Mouse (Mus musculus): ENCODE data around the gene Dhrs4.

The Dhrs4 gene

GRCm38 (mm10) chr14:55486836-55487235 is 8.3 kb downstream of the Dhrs4 start:
- DNase-seq (ENCODE audit: low spot score in 2 of 2), result no peak

GRCm38 (mm10) chr14:55490361-55491201 is 12.0 kb downstream of the Dhrs4 start, which contains the start of gene Carmil3:
TSS of gene Carmil3 (plus strand) at chr14:55490651.
- peak; percentile 33 to 45 for DNase-seq (ENCODE audit: low spot score in 2 of 2)

- peak; percentile 47 to 48 for DNase-seq (ENCODE audit: low spot score in 2 of 2)
Observed at GRCm38 (mm10) chr14:55491291-55491833, 12.8 kb downstream of the Dhrs4 start.

GRCm38 (mm10) chr14:55492103-55492502 is 13.5 kb downstream of the Dhrs4 start:
- DNase-seq (ENCODE audit: low spot score in 2 of 2), result no peak

GRCm38 (mm10) chr14:55495509-55496240 is 17.1 kb downstream of the Dhrs4 start:
- DNase-seq (ENCODE audit: low spot score in 2 of 2), result no peak

- DNase-seq (ENCODE audit: low spot score in 2 of 2), result no peak
Observed at GRCm38 (mm10) chr14:55496761-55497448, 18.3 kb downstream of the Dhrs4 start.

GRCm38 (mm10) chr14:55497449-55497821 is 18.9 kb downstream of the Dhrs4 start:
- DNase-seq (ENCODE audit: low spot score in 2 of 2), result peak; percentile 72 to 85

- no peak for DNase-seq (ENCODE audit: low spot score in 2 of 2)
Observed at GRCm38 (mm10) chr14:55505612-55506011, 27.1 kb downstream of the Dhrs4 start.

GRCm38 (mm10) chr14:55507801-55508200 is 29.2 kb downstream of the Dhrs4 start:
- DNase-seq (ENCODE audit: low spot score in 2 of 2), result no peak

- DNase-seq (ENCODE audit: low spot score in 2 of 2), result no peak
Observed at GRCm38 (mm10) chr14:55509540-55509939, 31.0 kb downstream of the Dhrs4 start.

GRCm38 (mm10) chr14:55510125-55510731 is 31.7 kb downstream of the Dhrs4 start, which contains the start of gene Cpne6:
TSS of gene Cpne6 (plus strand) at chr14:55510445.
- no peak for DNase-seq (ENCODE audit: low spot score in 2 of 2)

GRCm38 (mm10) chr14:55511037-55511436 is 32.5 kb downstream of the Dhrs4 start:
- no peak for DNase-seq (ENCODE audit: low spot score in 2 of 2)

GRCm38 (mm10) chr14:55513927-55514326 is 35.4 kb downstream of the Dhrs4 start:
- DNase-seq (ENCODE audit: low spot score in 2 of 2), result no peak

GRCm38 (mm10) chr14:55515846-55516245 is 37.3 kb downstream of the Dhrs4 start:
- no peak for DNase-seq (ENCODE audit: low spot score in 2 of 2)

- no peak for DNase-seq (ENCODE audit: low spot score in 2 of 2)
Observed at GRCm38 (mm10) chr14:55518897-55519296, 40.3 kb downstream of the Dhrs4 start.

- DNase-seq (ENCODE audit: low spot score in 2 of 2), result no peak
Observed at GRCm38 (mm10) chr14:55519604-55520003, 41.0 kb downstream of the Dhrs4 start.

GRCm38 (mm10) chr14:55520451-55521361 is 42.1 kb downstream of the Dhrs4 start:
- DNase-seq (ENCODE audit: low spot score in 2 of 2), result peak in 1 of 2 experiments; percentile 33

GRCm38 (mm10) chr14:55524062-55524461 is 45.5 kb downstream of the Dhrs4 start:
- no peak for DNase-seq (ENCODE audit: low spot score in 2 of 2)

GRCm38 (mm10) chr14:55524785-55525184 is 46.2 kb downstream of the Dhrs4 start, which contains the start of gene Nrl:
TSS of gene Nrl (minus strand) at chr14:55524981.
- DNase-seq (ENCODE audit: low spot score in 2 of 2), result no peak

GRCm38 (mm10) chr14:55526674-55527073 is 48.1 kb downstream of the Dhrs4 start:
- no peak for DNase-seq (ENCODE audit: low spot score in 2 of 2)

Data from urinary bladder, adult 18-20 months (tissue).